Mouse (Mus musculus) erythroblast, embryonic 14.5 days (primary cell): ENCODE data around the gene Vmn1r120. TPM values are rescaled to one million over a fixed set of nuclear protein-coding genes. Genes with fewer than 3 reads are reported as not detected.
"Not testable (repeated sequence)": the region's sequence is repeated elsewhere in the genome, so short reads cannot be mapped to it uniquely, and the experiment has no call there.

Experiments
- H3K27me3 ChIP-seq: 2 replicates; pipeline ENCODE4 v1.6.1; 2012; ENCODE audit warnings: inconsistent platforms; ENCODE audit not compliant: control insufficient read depth
- H3K36me3 ChIP-seq: 2 replicates; pipeline ENCODE4 v1.6.1; 2012; ENCODE audit warnings: mild to moderate bottlenecking, inconsistent platforms; ENCODE audit not compliant: control insufficient read depth
- H3K4me1 ChIP-seq: 2 replicates; pipeline ENCODE4 v1.6.1; 2012; ENCODE audit warnings: inconsistent platforms; ENCODE audit not compliant: control insufficient read depth
- H3K4me3 ChIP-seq: replicated peaks from 2 replicates; pipeline ENCODE3; 2012; ENCODE audit warnings: moderate library complexity, mild to moderate bottlenecking, inconsistent platforms
- H3K9me3 ChIP-seq: 2 replicates; pipeline ENCODE4 v1.6.1; 2012; ENCODE audit warnings: low read length, inconsistent platforms, mixed read lengths; ENCODE audit not compliant: control insufficient read depth
- polyA plus RNA-seq: library from polyadenylated mRNA; stranded (reverse); fragments of >175 nt; gene quantifications from 2 replicates; pipeline ENCODE4 v1.2.3, GENCODE M21; 2012

The Vmn1r120 gene
- polyA plus RNA-seq, result not detected in 2 replicates

DNA sequence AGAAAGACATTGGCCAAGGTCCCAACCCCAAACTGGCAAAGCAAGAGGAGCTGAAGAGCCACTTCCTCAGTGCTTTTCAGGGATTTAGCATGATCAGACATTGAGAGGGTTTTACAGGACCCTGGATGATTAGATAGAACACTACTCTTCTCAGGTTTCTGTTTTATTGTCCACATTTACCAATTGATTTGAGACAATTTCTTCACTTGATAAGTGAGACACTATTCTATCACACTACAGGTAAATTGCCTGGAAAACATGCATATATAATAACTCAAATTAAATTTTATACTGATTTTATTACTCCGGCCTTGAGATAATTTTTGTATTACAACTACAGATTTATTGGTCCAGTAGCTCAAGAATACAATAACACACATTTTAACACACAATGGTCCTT, at the start of gene Vmn1r120:
TSS of gene Vmn1r120 (minus strand) at position 101 of the 400 bp plus-strand sequence.
- H3K9me3 ChIP-seq, H3K4me1 ChIP-seq, H3K27me3 ChIP-seq, H3K36me3 ChIP-seq, H3K4me3 ChIP-seq: not testable (repeated sequence)

DNA sequence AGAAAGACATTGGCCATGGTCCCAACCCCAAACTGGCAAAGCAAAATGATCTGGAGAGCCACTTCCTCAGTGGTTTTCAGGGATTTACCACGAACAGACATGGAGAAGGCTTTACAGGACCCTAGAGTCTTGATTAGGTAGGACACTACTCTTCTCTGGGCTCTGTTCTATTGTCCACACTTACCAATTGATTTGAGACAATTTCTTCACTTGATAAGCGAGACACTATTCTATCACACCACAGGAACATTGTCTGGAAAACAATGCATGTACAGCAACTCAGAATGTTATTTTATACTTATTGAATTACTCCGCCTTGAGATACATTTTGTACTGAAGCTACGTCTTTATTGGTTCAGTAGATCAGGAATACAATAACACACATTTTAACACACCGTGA, 44.8 kb upstream of the Vmn1r120 start, which contains the start of gene Vmn1r121:
TSS of gene Vmn1r121 (minus strand) at position 101 of the 400 bp plus-strand sequence.
- H3K27me3 ChIP-seq, H3K4me1 ChIP-seq, H3K36me3 ChIP-seq, H3K4me3 ChIP-seq, H3K9me3 ChIP-seq: not testable (repeated sequence)

DNA sequence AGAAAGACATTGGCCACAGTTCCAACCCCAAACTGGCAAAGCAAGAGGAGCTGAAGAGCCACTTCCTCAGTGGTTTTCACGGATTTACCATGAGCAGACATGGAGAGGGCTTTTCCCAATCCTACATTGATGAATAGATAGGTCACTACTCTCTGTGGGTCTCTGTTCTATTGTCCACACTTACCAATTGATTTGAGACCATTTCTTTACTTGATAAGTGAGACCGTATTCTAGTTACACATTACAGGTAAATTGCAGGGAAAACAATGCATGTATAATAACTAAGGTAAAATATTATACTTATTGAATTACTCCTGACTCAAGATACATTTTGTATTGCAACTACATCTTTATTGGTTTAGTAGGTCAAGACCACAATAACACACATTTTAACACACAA, 41.2 kb downstream of the Vmn1r120 start, which contains the start of gene Vmn1r119:
TSS of gene Vmn1r119 (minus strand) at position 101 of the 400 bp plus-strand sequence.
- not testable (repeated sequence) for H3K9me3 ChIP-seq, H3K36me3 ChIP-seq, H3K4me3 ChIP-seq, H3K4me1 ChIP-seq, H3K27me3 ChIP-seq

Other genes with a start within 250 kb of the Vmn1r120 start
- not detected in 2 replicates for gene Vmn1r114, start 241.6 kb downstream of the Vmn1r120 start, polyA plus RNA-seq
- gene Vmn1r115, start 208.8 kb downstream of the Vmn1r120 start, polyA plus RNA-seq, result not detected in 2 replicates
- not detected in 2 replicates for gene Vmn1r116, start 181.5 kb downstream of the Vmn1r120 start, polyA plus RNA-seq
- gene Vmn1r117, start 169.7 kb downstream of the Vmn1r120 start, polyA plus RNA-seq, result not detected in 2 replicates
- not detected in 2 replicates for gene Vmn1r118, start 141.4 kb downstream of the Vmn1r120 start, polyA plus RNA-seq
- gene Vmn1r119, start 41.3 kb downstream of the Vmn1r120 start, polyA plus RNA-seq, result not detected in 2 replicates
- gene Vmn1r121, start 44.7 kb upstream of the Vmn1r120 start, polyA plus RNA-seq, result not detected in 2 replicates
- gene Vmn1r122, start 80.3 kb upstream of the Vmn1r120 start, polyA plus RNA-seq, result not detected in 2 replicates
- not detected in 2 replicates for gene Vmn1r123, start 108.4 kb upstream of the Vmn1r120 start, polyA plus RNA-seq
- gene Gm5157, start 136.6 kb upstream of the Vmn1r120 start, polyA plus RNA-seq, result 0.05 TPM in 1 of 2 replicates, not detected in the other
- gene Vmn1r124, start 206.8 kb upstream of the Vmn1r120 start, polyA plus RNA-seq, result not detected in 2 replicates
- not detected in 2 replicates for gene Vmn1r125, start 218.4 kb upstream of the Vmn1r120 start, polyA plus RNA-seq
- gene Vmn1r126, start 247.7 kb upstream of the Vmn1r120 start, polyA plus RNA-seq, result not detected in 2 replicates